Mouse (Mus musculus): ENCODE results near the gene Ptpa. TPM values are rescaled to one million over a fixed set of nuclear protein-coding genes. Genes with fewer than 3 reads are reported as not detected.

The Ptpa gene
- polyA plus RNA-seq, 1 experiment from 2014 or later = 131 TPM

- TF ChIP-seq CTCF (IDR thresholded peaks at IDR 0.05; ENCODE audit: low read depth) = no peak
- no peak overlapping the region for H3K4me3 ChIP-seq (replicated peaks; ENCODE audit: low read depth, low read length)
- no peak overlapping the region for H3K9ac ChIP-seq (ENCODE audit: low read depth, low read length)
- peak; percentile 63 for DNase-seq (ENCODE audit: low spot score)
- H3K36me3 ChIP-seq (ENCODE audit: insufficient read depth, low read length) = no peaks in the 10 kb centered on the region
- peaks cover 24% of the 10 kb centered on the region for H3K4me1 ChIP-seq (replicated peaks; ENCODE audit: insufficient read depth, low read length)
- H3K27ac ChIP-seq = peak overlapping the region; percentile 73
- no peaks in the 10 kb centered on the region for H3K27me3 ChIP-seq (ENCODE audit: insufficient read depth, low read length)
- peak overlapping the region; percentile 77 for H3K4me2 ChIP-seq (ENCODE audit: low read length)
- 23% methylated on average over 10 of the region's 10 CpGs for WGBS
- no peaks in the 10 kb centered on the region for H3K9me3 ChIP-seq (replicated peaks; ENCODE audit: low read length)
- ATAC-seq (replicated peaks; ENCODE audit: low FRiP score, low read depth) = no peak
Measured at GRCm38 (mm10) chr2:30419112-30419511, 3.3 kb downstream of the Ptpa start.

DNA sequence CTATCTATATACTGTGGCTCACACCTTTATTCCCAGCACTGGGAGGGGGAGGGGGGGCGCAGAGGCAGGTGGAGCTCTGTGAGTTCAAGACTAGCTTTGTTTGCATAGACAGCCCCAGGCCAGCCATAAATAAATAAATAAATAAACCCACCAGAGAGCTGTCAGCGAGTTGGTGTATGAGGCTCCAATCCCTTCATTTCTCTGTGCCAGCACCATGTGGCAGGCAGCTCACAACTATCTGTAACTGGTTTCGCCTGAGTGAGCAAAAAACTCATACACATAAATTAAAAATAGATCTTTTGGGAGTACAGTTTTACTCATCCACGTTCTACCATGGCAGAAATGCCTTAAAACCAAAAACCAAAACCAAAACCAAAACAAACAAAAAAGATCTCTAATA lies 5.6 kb downstream of the Ptpa start:
- Histone ChIP-seq H3K4me1 (replicated peaks; ENCODE audit: insufficient read depth, low read length) (peaks cover 15% of the 10 kb centered on the region), H3K27ac (no peak overlapping the region), H3K4me2 (ENCODE audit: low read length) (no peak overlapping the region), H3K4me3 (replicated peaks; ENCODE audit: low read depth, low read length) (no peak overlapping the region), H3K9me3 (replicated peaks; ENCODE audit: low read length) (no peaks in the 10 kb centered on the region), H3K9ac (ENCODE audit: low read depth, low read length) (no peak overlapping the region), H3K27me3 (ENCODE audit: insufficient read depth, low read length) (no peaks in the 10 kb centered on the region), H3K36me3 (ENCODE audit: insufficient read depth, low read length) (peaks cover 2% of the 10 kb centered on the region; the same call in 1 of the 2 replicates)
- no peak for ATAC-seq (replicated peaks; ENCODE audit: low FRiP score, low read depth)
- WGBS = 62% methylated on average over 4 of the region's 4 CpGs
- no peak for DNase-seq (ENCODE audit: low spot score)
- no peak for TF ChIP-seq CTCF (IDR thresholded peaks at IDR 0.05; ENCODE audit: low read depth)

GRCm38 (mm10) chr2:30429156-30429555 lies 13.3 kb downstream of the Ptpa start:
- Histone ChIP-seq H3K4me1 (replicated peaks; ENCODE audit: insufficient read depth, low read length) (no peaks in the 10 kb centered on the region), H3K9ac (ENCODE audit: low read depth, low read length) (no peak overlapping the region), H3K36me3 (ENCODE audit: insufficient read depth, low read length) (peaks cover 56% of the 10 kb centered on the region), H3K4me3 (replicated peaks; ENCODE audit: low read depth, low read length) (no peak overlapping the region), H3K4me2 (ENCODE audit: low read length) (no peak overlapping the region), H3K27ac (no peak overlapping the region), H3K27me3 (ENCODE audit: insufficient read depth, low read length) (no peaks in the 10 kb centered on the region), H3K9me3 (replicated peaks; ENCODE audit: low read length) (no peaks in the 10 kb centered on the region)
- ATAC-seq (replicated peaks; ENCODE audit: low FRiP score, low read depth) (no peak), DNase-seq (ENCODE audit: low spot score) (no peak)
- TF ChIP-seq CTCF (IDR thresholded peaks at IDR 0.05; ENCODE audit: low read depth) = no peak

DNA sequence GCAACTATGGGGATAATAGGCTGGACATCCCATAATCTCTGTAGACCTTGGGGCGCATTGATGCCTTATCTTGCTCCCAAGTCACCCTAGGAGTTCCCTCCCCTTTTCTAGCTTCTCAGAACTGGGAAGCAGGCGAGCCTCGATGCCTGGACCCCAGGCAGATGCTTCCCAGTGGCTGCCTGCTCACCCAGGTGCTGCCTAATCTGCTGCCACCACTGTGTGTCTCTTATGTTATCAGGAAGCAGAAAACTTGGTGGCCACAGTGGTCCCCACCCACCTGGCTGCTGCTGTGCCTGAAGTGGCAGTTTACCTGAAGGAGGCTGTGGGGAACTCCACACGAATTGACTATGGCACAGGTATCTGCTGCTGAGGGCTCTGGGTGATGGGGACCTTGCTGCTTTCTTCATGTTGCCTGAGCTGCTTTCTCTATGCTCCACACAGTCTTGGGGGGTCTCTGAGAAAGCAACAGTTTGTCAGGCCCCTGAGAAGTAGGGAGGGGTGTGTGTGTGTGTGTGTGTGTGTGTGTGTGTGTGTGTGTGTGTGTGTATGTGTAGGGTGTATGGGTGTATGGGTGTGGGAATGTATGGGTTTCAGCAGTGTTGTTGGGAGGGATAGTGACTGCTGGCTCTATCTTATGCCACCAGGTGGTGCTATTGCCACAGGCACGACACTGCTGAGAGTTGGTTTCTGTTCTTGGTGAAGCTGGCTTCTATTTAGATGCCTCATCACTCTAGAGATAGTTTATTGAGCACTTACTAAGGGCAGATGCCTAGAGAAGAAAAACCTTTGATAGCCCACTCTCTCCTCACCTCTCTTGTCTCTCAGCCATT lies 19.7 kb downstream of the Ptpa start:
- H3K4me3 ChIP-seq (replicated peaks; ENCODE audit: low read depth, low read length) = no peak overlapping the region
- peak; percentile 91 for DNase-seq (ENCODE audit: low spot score)
- peak; percentile 89 for TF ChIP-seq CTCF (IDR thresholded peaks at IDR 0.05; ENCODE audit: low read depth)
- no peak overlapping the region for H3K9ac ChIP-seq (ENCODE audit: low read depth, low read length)
- H3K27ac ChIP-seq = no peak overlapping the region
- H3K27me3 ChIP-seq (ENCODE audit: insufficient read depth, low read length) = no peaks in the 10 kb centered on the region
- WGBS = 43% methylated on average over 5 of the region's 5 CpGs
- H3K9me3 ChIP-seq (replicated peaks; ENCODE audit: low read length) = no peaks in the 10 kb centered on the region
- ATAC-seq (replicated peaks; ENCODE audit: low FRiP score, low read depth) = peak; percentile 35; the same call in 1 of the 2 replicates
- no peak overlapping the region for H3K4me2 ChIP-seq (ENCODE audit: low read length)
- peaks cover 3% of the 10 kb centered on the region; the same call in 1 of the 2 replicates for H3K4me1 ChIP-seq (replicated peaks; ENCODE audit: insufficient read depth, low read length)
- peaks cover 54% of the 10 kb centered on the region for H3K36me3 ChIP-seq (ENCODE audit: insufficient read depth, low read length)

GRCm38 (mm10) chr2:30436156-30436545 lies 20.3 kb downstream of the Ptpa start:
- Histone ChIP-seq H3K4me1 (replicated peaks; ENCODE audit: insufficient read depth, low read length) (peaks cover 8% of the 10 kb centered on the region; the same call in 1 of the 2 replicates), H3K4me3 (replicated peaks; ENCODE audit: low read depth, low read length) (no peak overlapping the region), H3K9me3 (replicated peaks; ENCODE audit: low read length) (no peaks in the 10 kb centered on the region), H3K27me3 (ENCODE audit: insufficient read depth, low read length) (no peaks in the 10 kb centered on the region), H3K4me2 (ENCODE audit: low read length) (no peak overlapping the region), H3K9ac (ENCODE audit: low read depth, low read length) (no peak overlapping the region), H3K36me3 (ENCODE audit: insufficient read depth, low read length) (peaks cover 49% of the 10 kb centered on the region), H3K27ac (no peak overlapping the region)
- TF ChIP-seq CTCF (IDR thresholded peaks at IDR 0.05; ENCODE audit: low read depth) = no peak; the same call in 1 of the 2 replicates
- DNase-seq (ENCODE audit: low spot score) (peak; percentile 71), ATAC-seq (replicated peaks; ENCODE audit: low FRiP score, low read depth) (0 out of 2 replicates have a peak, but pooled peaks have one; percentile 20)
- 65% methylated on average over 5 of the region's 5 CpGs for WGBS

DNA sequence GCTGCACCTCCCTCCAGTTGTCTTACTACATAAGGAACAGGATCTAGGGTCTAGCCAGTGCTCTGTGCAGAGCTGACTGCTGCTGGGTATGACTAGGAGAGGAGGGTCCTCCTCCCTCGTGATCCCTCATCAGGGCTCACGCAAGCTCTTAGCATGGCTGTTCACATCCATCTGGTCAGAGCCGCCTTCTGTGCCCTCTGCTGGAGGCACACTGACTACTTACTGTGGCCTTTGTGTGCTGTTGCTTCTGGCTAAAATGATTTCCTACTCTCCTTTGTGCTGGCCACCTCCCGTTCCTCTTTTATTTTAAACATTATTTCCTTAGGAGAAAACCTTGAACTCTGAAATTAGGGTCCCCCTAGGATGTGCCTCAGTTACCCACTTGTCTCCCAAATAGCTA lies 21.0 kb downstream of the Ptpa start:
- no peaks in the 10 kb centered on the region for H3K27me3 ChIP-seq (ENCODE audit: insufficient read depth, low read length)
- ATAC-seq (replicated peaks; ENCODE audit: low FRiP score, low read depth) (no peak), DNase-seq (ENCODE audit: low spot score) (no peak)
- H3K4me1 ChIP-seq (replicated peaks; ENCODE audit: insufficient read depth, low read length) = peaks cover 12% of the 10 kb centered on the region
- peaks cover 42% of the 10 kb centered on the region for H3K36me3 ChIP-seq (ENCODE audit: insufficient read depth, low read length)
- H3K9me3 ChIP-seq (replicated peaks; ENCODE audit: low read length) = no peaks in the 10 kb centered on the region
- TF ChIP-seq CTCF (IDR thresholded peaks at IDR 0.05; ENCODE audit: low read depth) = no peak
- no peak overlapping the region for H3K4me3 ChIP-seq (replicated peaks; ENCODE audit: low read depth, low read length)
- 78% methylated on average over 4 of the region's 4 CpGs for WGBS
- no peak overlapping the region for H3K27ac ChIP-seq
- H3K9ac ChIP-seq (ENCODE audit: low read depth, low read length) = no peak overlapping the region
- no peak overlapping the region for H3K4me2 ChIP-seq (ENCODE audit: low read length)

Measured in kidney, postnatal 0 days (tissue).